Mouse (Mus musculus): ENCODE measurements at regions not wholly inside any gene's neighbourhood (a gene's known extent, or its start where the extent isn't known, plus 50 kb on each side); places are given as distances from the start of the nearest gene placed in this dataset.

GRCm38 (mm10) chr15:25026351-25026750 lies 387.2 kb downstream of the Basp1 start:
- peaks cover 9% of the 10 kb centered on the region for H3K4me1 ChIP-seq (replicated peaks; ENCODE audit: control insufficient read depth, insufficient read depth, low read length)
- H3K36me3 ChIP-seq (ENCODE audit: control insufficient read depth, insufficient read depth) = no peaks in the 10 kb centered on the region
- H3K9me3 ChIP-seq (ENCODE audit: control insufficient read depth, low read length) = no peaks in the 10 kb centered on the region
- H3K27me3 ChIP-seq (replicated peaks; ENCODE audit: control insufficient read depth, insufficient read depth, low read length) = no peaks in the 10 kb centered on the region
- H3K4me3 ChIP-seq (replicated peaks; ENCODE audit: low read length) = 0 out of 2 replicates have a peak overlapping the region, but pooled peaks have one; percentile 5
- peak overlapping the region; percentile 26 for H3K4me2 ChIP-seq (ENCODE audit: low read length)
- ATAC-seq = 0 out of 2 replicates have a peak, but pooled peaks have one; percentile 37
- no peak overlapping the region for H3K27ac ChIP-seq (ENCODE audit: low read length)
- 6% methylated on average over 8 of the region's 8 CpGs for WGBS
- H3K9ac ChIP-seq (replicated peaks; ENCODE audit: low read depth, low read length) = no peak overlapping the region

GRCm38 (mm10) chr15:25020916-25021315 lies 392.6 kb downstream of the Basp1 start:
- 67% methylated on average over 3 of the region's 3 CpGs for WGBS
- Histone ChIP-seq H3K27ac (ENCODE audit: low read length) (no peak overlapping the region), H3K36me3 (ENCODE audit: control insufficient read depth, insufficient read depth) (no peaks in the 10 kb centered on the region), H3K4me2 (ENCODE audit: low read length) (no peak overlapping the region), H3K27me3 (replicated peaks; ENCODE audit: control insufficient read depth, insufficient read depth, low read length) (no peaks in the 10 kb centered on the region), H3K4me3 (replicated peaks; ENCODE audit: low read length) (no peak overlapping the region), H3K4me1 (replicated peaks; ENCODE audit: control insufficient read depth, insufficient read depth, low read length) (peaks cover 12% of the 10 kb centered on the region), H3K9ac (replicated peaks; ENCODE audit: low read depth, low read length) (no peak overlapping the region), H3K9me3 (ENCODE audit: control insufficient read depth, low read length) (no peaks in the 10 kb centered on the region)
- ATAC-seq = no peak

GRCm38 (mm10) chr15:25019352-25019941 lies 394.1 kb downstream of the Basp1 start:
- peak overlapping the region; percentile 28 for H3K4me2 ChIP-seq (ENCODE audit: low read length)
- no peaks in the 10 kb centered on the region for H3K27me3 ChIP-seq (replicated peaks; ENCODE audit: control insufficient read depth, insufficient read depth, low read length)
- 38% methylated on average over 12 of the region's 12 CpGs for WGBS
- no peak overlapping the region for H3K9ac ChIP-seq (replicated peaks; ENCODE audit: low read depth, low read length)
- H3K4me3 ChIP-seq (replicated peaks; ENCODE audit: low read length) = no peak overlapping the region
- H3K27ac ChIP-seq (ENCODE audit: low read length) = peak overlapping the region; percentile 34
- no peaks in the 10 kb centered on the region for H3K36me3 ChIP-seq (ENCODE audit: control insufficient read depth, insufficient read depth)
- H3K4me1 ChIP-seq (replicated peaks; ENCODE audit: control insufficient read depth, insufficient read depth, low read length) = peaks cover 12% of the 10 kb centered on the region
- ATAC-seq = peak; percentile 97
- H3K9me3 ChIP-seq (ENCODE audit: control insufficient read depth, low read length) = no peaks in the 10 kb centered on the region

GRCm38 (mm10) chr15:25018937-25019336 lies 394.6 kb downstream of the Basp1 start:
- Histone ChIP-seq H3K36me3 (ENCODE audit: control insufficient read depth, insufficient read depth) (no peaks in the 10 kb centered on the region), H3K4me3 (replicated peaks; ENCODE audit: low read length) (no peak overlapping the region), H3K4me1 (replicated peaks; ENCODE audit: control insufficient read depth, insufficient read depth, low read length) (peaks cover 12% of the 10 kb centered on the region), H3K4me2 (ENCODE audit: low read length) (no peak overlapping the region), H3K9me3 (ENCODE audit: control insufficient read depth, low read length) (no peaks in the 10 kb centered on the region), H3K27me3 (replicated peaks; ENCODE audit: control insufficient read depth, insufficient read depth, low read length) (no peaks in the 10 kb centered on the region), H3K27ac (ENCODE audit: low read length) (peak overlapping the region; percentile 58; the same call in 1 of the 2 replicates), H3K9ac (replicated peaks; ENCODE audit: low read depth, low read length) (no peak overlapping the region)
- peak; percentile 18 for ATAC-seq
- 80% methylated on average over 3 of the region's 3 CpGs for WGBS

- Histone ChIP-seq H3K9ac (replicated peaks; ENCODE audit: low read depth, low read length) (no peak overlapping the region), H3K27me3 (replicated peaks; ENCODE audit: control insufficient read depth, insufficient read depth, low read length) (no peaks in the 10 kb centered on the region), H3K9me3 (ENCODE audit: control insufficient read depth, low read length) (no peaks in the 10 kb centered on the region), H3K4me2 (ENCODE audit: low read length) (no peak overlapping the region), H3K27ac (ENCODE audit: low read length) (no peak overlapping the region), H3K4me1 (replicated peaks; ENCODE audit: control insufficient read depth, insufficient read depth, low read length) (no peaks in the 10 kb centered on the region), H3K36me3 (ENCODE audit: control insufficient read depth, insufficient read depth) (no peaks in the 10 kb centered on the region), H3K4me3 (replicated peaks; ENCODE audit: low read length) (no peak overlapping the region)
- ATAC-seq = peak; percentile 61
- WGBS = 68% methylated on average over 2 of the region's 2 CpGs
Observed at GRCm38 (mm10) chr15:25007720-25008119, 405.8 kb downstream of the Basp1 start.

GRCm38 (mm10) chr15:25000171-25000570 lies 413.4 kb downstream of the Basp1 start:
- WGBS = 86% methylated on average over 3 of the region's 3 CpGs
- no peak for ATAC-seq
- H3K9ac ChIP-seq (replicated peaks; ENCODE audit: low read depth, low read length) = no peak overlapping the region
- H3K27me3 ChIP-seq (replicated peaks; ENCODE audit: control insufficient read depth, insufficient read depth, low read length) = no peaks in the 10 kb centered on the region
- H3K4me2 ChIP-seq (ENCODE audit: low read length) = no peak overlapping the region
- H3K9me3 ChIP-seq (ENCODE audit: control insufficient read depth, low read length) = no peaks in the 10 kb centered on the region
- no peaks in the 10 kb centered on the region for H3K4me1 ChIP-seq (replicated peaks; ENCODE audit: control insufficient read depth, insufficient read depth, low read length)
- no peaks in the 10 kb centered on the region for H3K36me3 ChIP-seq (ENCODE audit: control insufficient read depth, insufficient read depth)
- H3K4me3 ChIP-seq (replicated peaks; ENCODE audit: low read length) = no peak overlapping the region
- no peak overlapping the region for H3K27ac ChIP-seq (ENCODE audit: low read length)

- no peak overlapping the region for H3K4me3 ChIP-seq (replicated peaks; ENCODE audit: low read length)
- no peak for ATAC-seq
- no peak overlapping the region for H3K4me2 ChIP-seq (ENCODE audit: low read length)
Observed at GRCm38 (mm10) chr15:24993325-24993673, 420.3 kb downstream of the Basp1 start.

GRCm38 (mm10) chr15:24992665-24993324 lies 420.8 kb downstream of the Basp1 start:
- Histone ChIP-seq H3K27me3 (replicated peaks; ENCODE audit: control insufficient read depth, insufficient read depth, low read length) (no peaks in the 10 kb centered on the region), H3K4me2 (ENCODE audit: low read length) (no peak overlapping the region), H3K9me3 (ENCODE audit: control insufficient read depth, low read length) (no peaks in the 10 kb centered on the region), H3K36me3 (ENCODE audit: control insufficient read depth, insufficient read depth) (no peaks in the 10 kb centered on the region), H3K4me3 (replicated peaks; ENCODE audit: low read length) (no peak overlapping the region), H3K4me1 (replicated peaks; ENCODE audit: control insufficient read depth, insufficient read depth, low read length) (no peaks in the 10 kb centered on the region), H3K9ac (replicated peaks; ENCODE audit: low read depth, low read length) (no peak overlapping the region), H3K27ac (ENCODE audit: low read length) (no peak overlapping the region)
- WGBS = 68% methylated on average over 14 of the region's 14 CpGs
- ATAC-seq = peak; percentile 83

More at GRCm38 (mm10) chr15:24993325-24993673, 420.3 kb downstream of the Basp1 start:
- 82% methylated on average over 2 of the region's 2 CpGs for WGBS
- no peak overlapping the region for H3K9ac ChIP-seq (replicated peaks; ENCODE audit: low read depth, low read length)
- H3K4me1 ChIP-seq (replicated peaks; ENCODE audit: control insufficient read depth, insufficient read depth, low read length) = no peaks in the 10 kb centered on the region
- H3K27ac ChIP-seq (ENCODE audit: low read length) = no peak overlapping the region
- H3K36me3 ChIP-seq (ENCODE audit: control insufficient read depth, insufficient read depth) = no peaks in the 10 kb centered on the region
- H3K27me3 ChIP-seq (replicated peaks; ENCODE audit: control insufficient read depth, insufficient read depth, low read length) = no peaks in the 10 kb centered on the region
- H3K9me3 ChIP-seq (ENCODE audit: control insufficient read depth, low read length) = no peaks in the 10 kb centered on the region

- H3K9ac ChIP-seq (replicated peaks; ENCODE audit: low read depth, low read length) = no peak overlapping the region
- H3K4me2 ChIP-seq (ENCODE audit: low read length) = no peak overlapping the region
- WGBS = 44% methylated on average over 5 of the region's 5 CpGs
- H3K4me3 ChIP-seq (replicated peaks; ENCODE audit: low read length) = no peak overlapping the region
- ATAC-seq = peak; percentile 49; the same call in 1 of the 2 replicates
- H3K9me3 ChIP-seq (ENCODE audit: control insufficient read depth, low read length) = no peaks in the 10 kb centered on the region
- H3K4me1 ChIP-seq (replicated peaks; ENCODE audit: control insufficient read depth, insufficient read depth, low read length) = no peaks in the 10 kb centered on the region
- no peak overlapping the region for H3K27ac ChIP-seq (ENCODE audit: low read length)
- H3K36me3 ChIP-seq (ENCODE audit: control insufficient read depth, insufficient read depth) = no peaks in the 10 kb centered on the region
- no peaks in the 10 kb centered on the region for H3K27me3 ChIP-seq (replicated peaks; ENCODE audit: control insufficient read depth, insufficient read depth, low read length)
Observed at GRCm38 (mm10) chr15:24990082-24990786, 423.3 kb downstream of the Basp1 start.

Measured in forebrain, embryonic 16.5 days (tissue).